Mouse (Mus musculus): ENCODE measurements around the gene Atp6v0e2. TPM values are rescaled to one million over a fixed set of nuclear protein-coding genes. Genes with fewer than 3 reads are reported as not detected.
A peak's percentile ranks its signal among the peaks of the same experiment; 100 is the strongest.

The Atp6v0e2 gene
- under 1 TPM in 1 of 3 experiments, not detected in 2; 0.57 TPM for polyA plus RNA-seq (2017; shearing (Covaris generic))

GRCm38 (mm10) chr6:48537105-48537954 lies at the start of gene Atp6v0e2:
Gene Atp6v0e2 (plus strand): TSS chr6:48537615.
- ATAC-seq, result no peak

GRCm38 (mm10) chr6:48487747-48488725 lies 49.4 kb upstream of the Atp6v0e2 start:
- ATAC-seq, result no peak

- no peak for ATAC-seq
These were observed 47.7 kb upstream of the Atp6v0e2 start for GRCm38 (mm10) chr6:48489741-48490140.

- no peak for ATAC-seq
These were observed 46.1 kb upstream of the Atp6v0e2 start for GRCm38 (mm10) chr6:48491361-48491760.

- no peak for ATAC-seq
These were observed 44.2 kb upstream of the Atp6v0e2 start for GRCm38 (mm10) chr6:48493136-48493730.

DNA sequence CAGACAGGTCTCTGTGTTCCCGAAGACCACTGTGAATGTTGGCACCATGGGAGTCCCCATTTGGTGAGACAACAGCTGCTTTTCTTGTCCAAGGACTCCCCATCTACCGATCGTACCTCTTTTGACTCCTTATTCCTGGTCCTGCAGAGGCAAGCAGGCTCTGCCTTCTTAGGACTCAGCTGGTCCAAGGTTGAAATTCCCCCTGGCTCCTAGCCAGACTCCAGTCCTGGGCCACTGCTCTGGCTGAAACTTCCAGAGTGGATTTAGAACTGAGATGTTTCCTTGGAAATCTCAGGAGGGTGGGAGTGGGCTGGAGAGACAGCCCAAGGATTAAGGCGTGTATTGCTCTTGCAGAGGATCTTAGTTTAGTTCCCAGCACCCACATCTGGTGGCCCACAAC lies 39.9 kb upstream of the Atp6v0e2 start:
- ATAC-seq, result no peak

DNA sequence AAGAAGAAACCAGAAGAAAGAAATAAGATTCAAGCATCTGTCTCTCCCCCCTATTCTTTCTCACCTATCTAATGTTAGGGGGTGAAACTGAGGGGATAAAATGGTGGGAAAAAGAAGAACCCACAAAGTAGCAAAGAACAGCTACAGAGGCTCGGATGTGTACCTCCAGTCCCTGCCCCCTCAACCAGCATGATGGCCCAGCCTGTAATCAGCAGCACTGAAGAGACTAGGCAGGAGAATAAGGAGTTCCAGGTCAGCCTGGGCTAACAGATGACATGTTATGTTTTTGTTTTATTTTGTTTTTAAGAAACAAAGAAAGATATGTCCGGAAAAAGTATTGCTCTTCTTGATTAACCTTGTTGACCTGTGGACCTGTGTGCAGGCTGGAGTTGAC lies 33.6 kb upstream of the Atp6v0e2 start:
- no peak for ATAC-seq

GRCm38 (mm10) chr6:48504241-48504854 lies 33.1 kb upstream of the Atp6v0e2 start:
- peak; percentile 75 for ATAC-seq

GRCm38 (mm10) chr6:48508087-48508486 lies 29.3 kb upstream of the Atp6v0e2 start:
- ATAC-seq, result peak; percentile 81

DNA sequence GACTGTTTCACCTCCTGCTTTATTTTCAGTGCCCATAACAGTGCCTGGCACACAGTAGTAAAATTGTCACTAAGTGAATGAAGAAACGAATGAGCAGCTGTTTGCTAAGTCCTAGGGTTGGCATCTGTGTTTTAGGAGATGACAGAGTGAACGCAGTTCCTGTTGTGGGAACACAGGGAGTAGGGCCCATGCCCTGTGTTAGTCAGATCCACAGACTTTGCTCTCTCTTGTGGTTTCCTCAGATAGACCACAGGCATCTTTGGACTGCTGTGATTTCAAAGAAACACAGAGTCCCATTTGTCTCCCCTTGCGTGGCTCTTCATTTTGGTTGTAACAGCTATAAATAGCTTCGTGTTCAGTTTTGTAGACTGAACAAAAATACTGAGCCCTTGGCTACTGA lies 27.0 kb upstream of the Atp6v0e2 start:
- peak; percentile 17 for ATAC-seq

- no peak for ATAC-seq
These were observed 25.6 kb upstream of the Atp6v0e2 start for GRCm38 (mm10) chr6:48511861-48512260.

DNA sequence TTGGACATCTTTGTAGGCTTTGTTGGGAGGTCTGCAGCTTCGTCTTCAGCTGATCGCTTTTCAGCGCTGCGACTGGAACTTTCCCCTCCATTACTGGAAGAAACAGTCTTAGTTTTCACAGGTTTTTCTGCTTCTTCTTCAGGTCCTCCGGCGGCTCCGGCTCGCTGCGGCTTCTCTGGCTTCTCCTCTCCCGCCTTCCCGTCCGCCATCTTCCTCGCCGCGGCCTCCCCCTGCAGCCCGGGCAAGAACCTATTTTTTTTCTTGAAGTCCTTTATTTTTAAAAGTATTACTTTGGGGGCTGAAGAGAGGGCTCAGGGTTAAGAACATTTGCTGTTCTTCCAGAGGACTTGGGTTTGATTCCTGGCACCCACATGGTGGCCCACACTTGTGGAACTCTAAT lies 12.5 kb upstream of the Atp6v0e2 start:
- ATAC-seq, result peak; percentile 75

- ATAC-seq, result no peak
These were observed 9.5 kb upstream of the Atp6v0e2 start for GRCm38 (mm10) chr6:48527901-48528300.

GRCm38 (mm10) chr6:48529261-48529660 lies 8.2 kb upstream of the Atp6v0e2 start:
- ATAC-seq, result no peak

GRCm38 (mm10) chr6:48529871-48530440 lies 7.5 kb upstream of the Atp6v0e2 start:
- ATAC-seq, result no peak

DNA sequence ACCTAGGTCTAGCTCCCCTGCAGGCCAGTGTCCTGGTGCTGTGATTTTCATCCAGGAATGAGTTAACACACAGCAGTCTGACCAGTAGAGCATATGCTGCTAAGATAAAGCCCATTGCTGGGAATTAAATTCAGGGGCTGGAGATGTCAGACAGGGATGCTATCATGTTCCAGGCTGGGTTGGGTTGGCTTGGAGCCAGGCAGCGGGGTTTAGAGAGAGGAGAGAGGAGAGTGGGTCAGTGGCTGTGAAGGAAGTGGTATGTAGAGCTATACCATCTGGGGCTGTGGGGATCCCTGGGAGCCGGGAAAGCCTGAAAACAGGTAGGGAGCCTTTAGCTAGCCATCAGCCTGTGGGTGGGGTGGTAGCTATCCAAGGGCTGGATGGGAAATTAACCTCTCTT lies 6.6 kb upstream of the Atp6v0e2 start:
- no peak for ATAC-seq

DNA sequence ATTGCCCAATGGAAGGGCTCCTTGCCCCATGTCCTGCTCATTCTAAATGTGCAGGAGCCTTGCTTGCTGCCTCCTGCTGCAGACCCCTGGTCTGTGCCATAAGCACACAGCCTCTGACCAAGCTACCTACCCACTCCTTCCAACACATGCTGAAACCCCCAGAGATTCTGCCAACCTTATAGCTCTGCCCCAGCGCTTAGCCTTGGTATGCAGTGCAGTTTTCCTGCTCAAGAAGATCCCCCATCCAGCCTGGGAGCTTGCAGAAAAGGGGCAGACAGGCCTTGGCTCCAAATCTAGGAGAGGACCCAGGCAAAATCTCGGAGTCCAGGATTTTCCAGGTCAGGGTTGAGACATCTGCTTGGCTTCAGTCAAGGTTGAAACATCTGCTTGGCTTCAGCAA lies 3.9 kb upstream of the Atp6v0e2 start:
- ATAC-seq, result no peak

DNA sequence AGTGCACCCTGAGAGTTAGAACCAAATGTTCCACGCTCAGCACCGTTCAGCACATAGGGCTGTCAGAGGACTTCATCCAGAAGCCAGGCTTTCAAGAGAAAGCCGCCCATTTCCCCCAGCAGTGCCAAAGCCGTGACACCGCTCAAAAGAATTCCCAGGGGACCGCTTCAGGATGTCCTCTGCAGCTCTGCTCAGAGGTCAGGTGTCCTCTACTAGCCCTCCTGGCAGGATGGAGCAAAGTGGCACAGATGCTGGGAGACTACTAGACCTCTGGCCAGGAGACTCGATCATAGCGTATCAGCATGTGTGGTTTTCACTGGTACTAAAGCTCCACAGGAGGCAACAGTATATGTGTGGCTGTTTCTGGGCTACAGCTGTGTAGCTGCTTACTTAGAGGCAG lies 2.5 kb upstream of the Atp6v0e2 start:
- ATAC-seq, result no peak

- no peak for ATAC-seq
These were observed 1.3 kb upstream of the Atp6v0e2 start for GRCm38 (mm10) chr6:48536091-48536490.

- peak; percentile 60 for ATAC-seq
These were observed 1.7 kb downstream of the Atp6v0e2 start for GRCm38 (mm10) chr6:48538841-48539737.

- ATAC-seq, result no peak
These were observed 2.4 kb downstream of the Atp6v0e2 start for GRCm38 (mm10) chr6:48539860-48540259.
